Mouse (Mus musculus): Measurements from ENCODE around the gene Nucb1.

- TF ChIP-seq MAX (IDR thresholded peaks at IDR 0.05) = no peak
- TF ChIP-seq CTCF (IDR thresholded peaks at IDR 0.05; ENCODE audit: control insufficient read depth, insufficient read depth, insufficient read length) = no peak
- no peak for TF ChIP-seq CEBPB (IDR thresholded peaks at IDR 0.05; ENCODE audit: low read depth)
- no peak for TF ChIP-seq USF1 (IDR thresholded peaks at IDR 0.05; ENCODE audit: low read depth)
- TF ChIP-seq MYOG (IDR thresholded peaks at IDR 0.05; ENCODE audit: control insufficient read depth, extremely low read depth, insufficient read length) = no peak
Measured at GRCm38 (mm10) chr7:45476453-45476852, 33.8 kb downstream of the Nucb1 start.
